Mouse (Mus musculus) intestine, embryonic 16.5 days (tissue): ENCODE results near the gene Gba. TPM values are rescaled to one million over a fixed set of nuclear protein-coding genes. Genes with fewer than 3 reads are reported as not detected.
"Not testable (repeated sequence)": the region's sequence is repeated elsewhere in the genome, so short reads cannot be mapped to it uniquely, and the experiment has no call there.

Experiments
- ATAC-seq: fragments of 200-750 bp; cut with Nextera tagmentation; 2 replicates; pipeline ENCODE4 v1.8.0; 2017; ENCODE audit warnings: moderate TSS enrichment, moderate library complexity
- H3K27ac ChIP-seq: fragments of 300-500 bp; sonication (generic); 2 replicates; pipeline ENCODE4 v1.5.1; 2014; ENCODE audit warnings: mild to moderate bottlenecking, low read length
- H3K27me3 ChIP-seq: fragments of 300-500 bp; sonication (generic); replicated peaks from 2 replicates; pipeline ENCODE4 v1.6.1; 2014; ENCODE audit warnings: low read length, control low read depth, mixed read lengths; ENCODE audit not compliant: control insufficient read depth, insufficient read depth
- H3K36me3 ChIP-seq: fragments of 300-500 bp; sonication (generic); 2 replicates; pipeline ENCODE4 v1.6.1; 2014; ENCODE audit warnings: low read length, control low read depth; ENCODE audit not compliant: control insufficient read depth, insufficient read depth
- H3K4me1 ChIP-seq: fragments of 300-500 bp; sonication (generic); 2 replicates; pipeline ENCODE4 v1.6.1; 2014; ENCODE audit warnings: low read length, control low read depth, mixed read lengths; ENCODE audit not compliant: control insufficient read depth, insufficient read depth
- H3K4me2 ChIP-seq: fragments of 300-500 bp; sonication (generic); 2 replicates; pipeline ENCODE4 v1.6.1; 2014; ENCODE audit warnings: low read depth, low read length, control low read depth
- H3K4me3 ChIP-seq: fragments of 300-500 bp; sonication (generic); 2 replicates; pipeline ENCODE4 v1.5.1; 2014; ENCODE audit warnings: mild to moderate bottlenecking, low read length
- H3K9ac ChIP-seq: fragments of 300-500 bp; sonication (generic); 2 replicates; pipeline ENCODE4 v1.6.1; 2014; ENCODE audit warnings: low read depth, low read length
- H3K9me3 ChIP-seq: fragments of 300-500 bp; sonication (generic); 2 replicates; pipeline ENCODE4 v1.6.1; 2016; ENCODE audit warnings: low read length, control low read depth; ENCODE audit not compliant: control insufficient read depth
- WGBS: fragments of 180-500 bp; shearing (Covaris S2); extraction: QIAGEN DNeasy Blood & Tissue Kit; methylation state at CpG from one replicate; pipeline ENCODE4 v1.1.7; 2014; 5-methylcytosine and 5-hydroxymethylcytosine counted together
- polyA plus RNA-seq: library from polyadenylated mRNA; unstranded; fragments of >200 nt; fragmentation: Nextera tagmentation; extraction: Ambion mirVana; gene quantifications from 2 replicates; pipeline ENCODE4 v1.2.1, GENCODE M21; 2015

Gba gene
- polyA plus RNA-seq, 1 experiment from 2014 or later, result 73.1 TPM

DNA sequence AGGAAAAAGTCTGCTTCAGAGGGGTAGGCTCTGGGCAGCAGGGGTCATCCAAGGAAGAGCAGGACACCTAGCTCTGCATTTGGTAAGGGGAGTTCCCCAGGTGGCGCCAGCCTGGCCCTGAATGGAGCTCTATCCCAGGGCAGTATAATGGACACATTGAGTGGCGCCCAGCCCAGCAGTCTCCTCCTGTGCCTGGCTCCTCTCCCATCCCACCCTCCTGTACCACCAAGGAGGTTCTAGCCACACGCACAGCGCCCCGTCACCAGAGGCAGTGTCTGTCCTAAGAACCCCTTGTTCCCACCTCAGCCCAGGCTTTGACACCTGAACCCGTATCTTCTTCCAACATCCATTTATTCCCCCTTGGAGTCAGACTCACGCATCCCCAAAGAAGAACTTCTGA lies 7.0 kb downstream of the Gba start:
- Histone ChIP-seq H3K9ac (no peak overlapping the region), H3K36me3 (peaks cover 18% of the 10 kb centered on the region), H3K4me1 (peaks cover 4% of the 10 kb centered on the region), H3K4me2 (no peak overlapping the region), H3K4me3 (no peak overlapping the region), H3K9me3 (no peaks in the 10 kb centered on the region), H3K27ac (no peak overlapping the region), H3K27me3 (no peaks in the 10 kb centered on the region)
- no peak for ATAC-seq
- WGBS, result 97% methylated on average over 7 of the region's 7 CpGs

- H3K27ac ChIP-seq, result no peak overlapping the region
- peaks cover 18% of the 10 kb centered on the region for H3K36me3 ChIP-seq
- ATAC-seq, result no peak
- no peak overlapping the region for H3K9ac ChIP-seq
- H3K4me3 ChIP-seq, result no peak overlapping the region
- WGBS, result 76% methylated on average over 13 of the region's 13 CpGs
- H3K4me2 ChIP-seq, result no peak overlapping the region
- H3K27me3 ChIP-seq, result no peaks in the 10 kb centered on the region
- peaks cover 7% of the 10 kb centered on the region for H3K4me1 ChIP-seq
- H3K9me3 ChIP-seq, result no peaks in the 10 kb centered on the region
These were observed 7.4 kb downstream of the Gba start for GRCm38 (mm10) chr3:89210162-89210561.

DNA sequence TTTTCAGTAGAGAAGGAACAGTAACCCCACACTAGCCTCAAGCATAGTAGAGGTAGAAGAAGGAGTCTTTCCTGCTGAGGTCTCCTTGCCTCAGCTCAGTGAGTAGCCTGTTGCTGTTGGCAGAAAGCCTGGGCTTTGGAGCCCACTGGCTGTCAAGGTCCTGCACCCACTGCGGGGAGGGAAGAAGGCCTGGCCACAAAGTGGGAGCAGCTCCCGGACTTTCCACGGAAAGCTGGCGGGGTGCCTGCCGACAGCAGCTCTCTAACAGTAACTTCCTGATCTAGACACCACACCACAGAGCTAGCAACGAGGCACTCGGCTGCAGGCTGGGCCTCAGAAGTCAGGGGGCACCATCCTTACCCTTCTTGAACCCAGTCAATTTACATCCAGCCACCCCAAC lies 8.0 kb downstream of the Gba start:
- no peak overlapping the region for H3K9ac ChIP-seq
- no peaks in the 10 kb centered on the region for H3K27me3 ChIP-seq
- no peak overlapping the region for H3K4me3 ChIP-seq
- no peak overlapping the region for H3K4me2 ChIP-seq
- WGBS, result 72% methylated on average over 7 of the region's 7 CpGs
- no peaks in the 10 kb centered on the region for H3K9me3 ChIP-seq
- ATAC-seq, result no peak
- no peak overlapping the region for H3K27ac ChIP-seq
- H3K36me3 ChIP-seq, result peaks cover 18% of the 10 kb centered on the region
- peaks cover 10% of the 10 kb centered on the region for H3K4me1 ChIP-seq

GRCm38 (mm10) chr3:89213803-89214530 lies 11.2 kb downstream of the Gba start:
- no peaks in the 10 kb centered on the region for H3K27me3 ChIP-seq
- H3K4me3 ChIP-seq, result peak overlapping the region; percentile 69
- peak overlapping the region; percentile 82 for H3K4me2 ChIP-seq
- WGBS, result under 1% methylated on average over 64 of the region's 69 CpGs
- peak overlapping the region; percentile 93 for H3K27ac ChIP-seq
- peak overlapping the region; percentile 82 for H3K9ac ChIP-seq
- H3K9me3 ChIP-seq, result no peaks in the 10 kb centered on the region
- H3K36me3 ChIP-seq, result 0 out of 2 replicates have a peak, but pooled peaks cover 5% of the 10 kb centered on the region
- peak; percentile 94 for ATAC-seq
- H3K4me1 ChIP-seq, result peaks cover 12% of the 10 kb centered on the region

- Histone ChIP-seq H3K9me3 (no peaks in the 10 kb centered on the region), H3K27ac (peak within 1 kb of the TSS; percentile 93), H3K27me3 (no peaks in the 10 kb centered on the region), H3K36me3 (no peaks in the 10 kb centered on the region), H3K4me3 (peak within 1 kb of the TSS; percentile 69), H3K9ac (peak within 1 kb of the TSS; percentile 82), H3K4me1 (peaks cover 12% of the 10 kb centered on the region), H3K4me2 (peak within 1 kb of the TSS; percentile 82)
- 2% methylated on average over 19 of the region's 19 CpGs for WGBS
- no peak for ATAC-seq
These were observed 12.1 kb downstream of the Gba start, which contains the start of gene Thbs3 for GRCm38 (mm10) chr3:89214681-89215411. Thbs3 (plus strand) TSS chr3:89215180.

DNA sequence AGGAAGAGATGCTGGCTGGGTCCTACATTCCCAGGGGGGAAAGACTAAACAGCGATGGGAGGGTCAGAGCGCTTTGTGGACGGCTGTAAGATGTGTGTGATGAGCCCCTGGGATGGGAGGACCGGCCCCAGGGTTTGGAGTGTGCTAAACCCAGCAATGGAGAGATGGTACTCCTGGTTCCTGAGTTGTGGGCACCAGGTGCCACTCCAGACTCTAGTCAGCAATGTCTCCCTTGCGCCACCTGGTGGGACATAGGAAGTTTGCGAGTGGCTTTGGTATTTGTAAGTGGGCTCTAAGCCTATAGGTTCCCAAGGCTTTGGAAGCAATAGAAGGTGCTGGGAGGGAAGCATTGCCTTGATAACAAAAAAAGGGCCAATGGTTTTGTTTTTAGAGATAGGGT lies 13.1 kb downstream of the Gba start:
- peak; percentile 9; the same call in 1 of the 2 replicates for ATAC-seq
- Histone ChIP-seq H3K4me2 (peak overlapping the region; percentile 82), H3K27me3 (no peaks in the 10 kb centered on the region), H3K27ac (no peak overlapping the region), H3K36me3 (no peaks in the 10 kb centered on the region), H3K9me3 (no peaks in the 10 kb centered on the region), H3K4me1 (peaks cover 12% of the 10 kb centered on the region), H3K9ac (peak overlapping the region; percentile 82; the same call in 1 of the 2 replicates), H3K4me3 (peak overlapping the region; percentile 69)
- 3% methylated on average over 6 of the region's 6 CpGs for WGBS

DNA sequence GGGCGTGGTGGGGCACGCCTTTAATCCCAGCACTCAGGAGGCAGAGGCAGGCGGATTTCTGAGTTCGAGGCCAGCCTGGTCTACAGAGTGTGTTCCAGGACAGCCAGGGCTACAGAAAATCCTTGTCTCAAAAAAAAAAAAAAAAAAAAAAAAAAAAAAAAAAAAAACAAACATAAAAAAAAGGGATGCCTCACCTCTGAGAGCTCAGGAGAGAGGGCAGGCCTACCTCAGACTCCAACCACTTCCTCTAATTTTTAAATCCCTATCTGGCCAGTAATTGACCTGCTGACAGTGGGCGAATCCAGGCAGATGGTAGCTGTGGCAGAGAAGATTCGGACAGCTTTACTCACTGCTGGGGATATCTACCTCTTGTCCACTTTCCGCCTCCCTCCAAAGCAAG lies 13.7 kb downstream of the Gba start:
- not testable (repeated sequence) for ATAC-seq, H3K36me3 ChIP-seq, H3K27ac ChIP-seq, H3K4me2 ChIP-seq, H3K9ac ChIP-seq, H3K9me3 ChIP-seq, H3K27me3 ChIP-seq, H3K4me3 ChIP-seq
- H3K4me1 ChIP-seq, result peaks cover 12% of the 10 kb centered on the region
- 73% methylated on average over 7 of the region's 7 CpGs for WGBS

DNA sequence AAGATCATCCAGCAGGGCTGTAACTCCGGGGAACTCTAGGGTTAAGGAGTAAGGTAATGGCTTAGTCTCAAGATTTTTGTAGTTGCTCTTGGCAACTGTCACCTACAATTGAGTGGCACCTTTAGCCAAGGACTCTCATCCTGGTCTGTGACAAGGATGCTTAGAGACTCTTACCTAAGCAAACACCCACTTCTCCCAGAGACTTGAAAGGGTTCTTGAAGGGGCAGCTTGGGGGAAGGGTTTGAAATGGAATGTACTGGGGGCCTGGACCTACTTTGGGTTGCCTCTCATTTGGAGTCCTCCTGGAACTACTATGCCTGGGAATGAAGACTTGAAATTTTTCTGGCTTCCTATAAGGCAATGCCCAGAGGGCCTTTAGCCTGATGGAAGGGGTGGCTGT lies 15.5 kb downstream of the Gba start:
- H3K4me3 ChIP-seq, result no peak overlapping the region
- no peak for ATAC-seq
- H3K4me1 ChIP-seq, result peaks cover 9% of the 10 kb centered on the region; the same call in 1 of the 2 replicates
- no peak overlapping the region for H3K9ac ChIP-seq
- no peaks in the 10 kb centered on the region for H3K27me3 ChIP-seq
- 82% methylated on average over 1 of the region's 1 CpGs for WGBS
- H3K36me3 ChIP-seq, result no peaks in the 10 kb centered on the region
- no peak overlapping the region for H3K4me2 ChIP-seq
- no peak overlapping the region for H3K27ac ChIP-seq
- H3K9me3 ChIP-seq, result no peaks in the 10 kb centered on the region

- Histone ChIP-seq H3K9ac (no peak overlapping the region), H3K27ac (no peak overlapping the region), H3K4me2 (no peak overlapping the region), H3K27me3 (no peaks in the 10 kb centered on the region), H3K4me3 (no peak overlapping the region), H3K36me3 (no peaks in the 10 kb centered on the region), H3K9me3 (no peaks in the 10 kb centered on the region), H3K4me1 (peaks cover 9% of the 10 kb centered on the region; the same call in 1 of the 2 replicates)
- 43% methylated on average over 8 of the region's 8 CpGs for WGBS
- no peak for ATAC-seq
These were observed 16.8 kb downstream of the Gba start for GRCm38 (mm10) chr3:89219546-89219945.
